Mouse (Mus musculus) lung, postnatal 0 days (tissue): Measurements from ENCODE around the gene Tm4sf20.

Experiments
- CTCF ChIP-seq: IDR thresholded peaks from 2 replicates; pipeline ENCODE4 v1.5.1; 2016; ENCODE audit warnings: antibody characterized with exemption, mild to moderate bottlenecking
- EP300 ChIP-seq: IDR thresholded peaks from 2 replicates; pipeline ENCODE4 v1.6.1; 2016; ENCODE audit warnings: antibody characterized with exemption, mild to moderate bottlenecking, control low read depth

GRCm38 (mm10) chr1:82811766-82812165 lies 43.5 kb upstream of the Tm4sf20 start:
- no peak for TF ChIP-seq CTCF
- no peak for TF ChIP-seq EP300
